Mouse (Mus musculus): ENCODE results near the gene Cpt1c.
A peak's percentile ranks its signal among the peaks of the same experiment; 100 is the strongest.
"Not testable (repeated sequence)": the region's sequence is repeated elsewhere in the genome, so short reads cannot be mapped to it uniquely, and the experiment has no call there.

Cpt1c gene

DNA sequence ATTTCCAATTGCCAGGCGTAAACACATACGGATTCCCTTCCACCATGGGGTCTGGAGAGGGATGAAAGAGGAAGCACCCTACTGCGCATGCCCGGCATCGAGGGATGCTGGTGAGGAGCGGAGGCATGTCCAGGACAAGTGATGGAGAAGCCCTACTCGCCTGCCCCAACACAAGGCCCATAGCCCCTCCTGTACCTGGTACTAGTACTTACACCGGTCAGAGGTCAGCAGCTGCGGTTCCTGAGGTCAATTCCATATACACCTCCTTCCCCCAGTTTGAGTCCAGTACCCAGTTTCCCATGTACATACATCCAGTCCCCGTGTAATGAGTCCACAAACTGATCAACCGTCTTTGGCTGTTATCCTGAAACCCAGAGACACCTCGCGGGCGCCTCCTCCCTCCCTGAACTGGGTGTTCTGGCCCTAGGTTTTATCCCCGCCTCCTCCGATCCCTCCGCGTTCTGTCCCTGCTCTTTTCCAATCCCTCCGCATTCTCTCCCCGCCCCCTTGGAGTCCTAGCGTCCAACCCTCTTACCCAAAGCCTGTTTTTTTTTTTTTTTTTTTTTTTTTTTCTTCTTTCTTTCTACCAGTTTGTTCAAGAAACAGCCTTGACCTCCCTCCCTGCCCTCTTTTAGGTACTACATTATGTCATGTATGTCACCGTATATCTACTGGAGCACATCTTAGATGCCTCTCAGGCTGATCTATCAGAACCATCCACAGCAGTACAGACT, at the start of gene Cpt1c:
Cpt1c (minus strand) TSS at position 469 of the 734 bp plus-strand sequence.
- peak; percentile 77 for DNase-seq

DNA sequence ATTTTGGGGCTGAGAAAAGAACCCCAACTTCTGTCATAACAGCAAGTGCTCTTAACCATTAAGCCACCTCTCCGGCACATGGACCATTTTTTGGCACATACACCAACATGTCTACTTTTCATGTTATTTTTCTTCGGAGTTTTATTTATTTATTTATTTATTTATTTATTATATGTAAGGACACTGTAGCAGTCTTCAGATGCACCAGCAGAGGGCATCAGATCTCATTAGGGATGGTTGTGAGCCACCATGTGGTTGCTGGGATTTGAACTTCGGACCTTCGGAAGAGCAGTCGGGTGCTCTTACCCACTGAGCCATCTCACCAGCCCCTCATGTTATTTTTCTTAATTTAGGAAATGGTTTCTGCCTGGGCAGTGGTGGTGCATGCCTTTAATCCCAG, 49.1 kb upstream of the Cpt1c start:
- not testable (repeated sequence) for DNase-seq

DNA sequence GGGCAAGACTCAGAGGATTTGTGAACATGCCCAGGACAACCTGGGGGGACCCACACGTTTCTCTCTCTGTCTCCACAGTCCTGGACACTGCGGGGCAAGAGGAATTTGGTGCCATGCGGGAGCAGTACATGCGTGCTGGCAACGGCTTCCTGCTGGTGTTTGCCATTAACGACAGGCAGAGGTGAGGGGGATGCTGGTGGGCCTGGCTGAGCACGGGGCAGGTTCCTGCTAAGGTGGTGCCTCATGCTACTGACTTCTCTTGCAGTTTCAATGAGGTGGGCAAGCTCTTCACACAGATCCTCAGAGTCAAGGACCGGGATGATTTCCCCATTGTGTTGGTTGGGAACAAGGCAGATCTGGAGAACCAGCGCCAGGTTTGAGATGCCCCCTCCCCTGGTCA, 45.6 kb upstream of the Cpt1c start:
- no peak for DNase-seq

DNA sequence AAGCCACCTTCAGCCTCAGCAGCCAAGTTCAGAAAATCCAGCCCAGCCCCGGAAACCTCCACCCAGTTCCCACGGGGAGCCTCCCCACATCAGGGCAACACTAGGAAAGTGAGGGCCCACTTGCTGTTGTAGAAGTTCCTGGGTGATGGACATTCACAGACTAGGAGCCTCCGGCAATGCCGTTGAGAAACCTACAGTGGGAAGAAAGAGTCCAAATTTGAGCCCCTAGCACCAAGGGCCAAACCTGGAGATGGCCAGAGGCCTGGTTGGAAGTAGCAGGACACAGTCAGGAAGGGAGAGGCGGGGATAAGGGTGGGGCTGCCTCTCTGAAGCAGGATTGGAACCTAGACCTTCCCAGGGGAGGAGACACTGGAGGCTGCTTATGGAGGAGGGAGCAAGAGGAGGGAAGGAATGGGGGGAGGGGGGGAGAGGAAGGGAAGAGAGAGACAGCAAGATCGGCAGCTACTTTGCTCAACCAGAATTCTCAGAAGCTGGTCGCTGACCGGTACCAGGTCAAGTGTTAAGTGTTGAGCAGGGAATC, 44.5 kb upstream of the Cpt1c start:
- peak; percentile 87 to 90 for DNase-seq

GRCm38 (mm10) chr7:45017242-45018061, 42.8 kb upstream of the Cpt1c start, which contains the start of gene Rras:
TSS of gene Rras (plus strand) at chr7:45017961.
- DNase-seq, result peak; percentile 98 to 99

GRCm38 (mm10) chr7:45016761-45017160, 42.1 kb upstream of the Cpt1c start:
- DNase-seq, result no peak

GRCm38 (mm10) chr7:45015957-45016612, 41.4 kb upstream of the Cpt1c start, which contains the start of gene Scaf1:
TSS of gene Scaf1 (minus strand) at chr7:45016363.
- DNase-seq, result peak; percentile 100

GRCm38 (mm10) chr7:45015344-45015956, 40.8 kb upstream of the Cpt1c start:
- no peak for DNase-seq

- DNase-seq, result no peak
These were observed 39.4 kb upstream of the Cpt1c start for GRCm38 (mm10) chr7:45014096-45014451.

DNA sequence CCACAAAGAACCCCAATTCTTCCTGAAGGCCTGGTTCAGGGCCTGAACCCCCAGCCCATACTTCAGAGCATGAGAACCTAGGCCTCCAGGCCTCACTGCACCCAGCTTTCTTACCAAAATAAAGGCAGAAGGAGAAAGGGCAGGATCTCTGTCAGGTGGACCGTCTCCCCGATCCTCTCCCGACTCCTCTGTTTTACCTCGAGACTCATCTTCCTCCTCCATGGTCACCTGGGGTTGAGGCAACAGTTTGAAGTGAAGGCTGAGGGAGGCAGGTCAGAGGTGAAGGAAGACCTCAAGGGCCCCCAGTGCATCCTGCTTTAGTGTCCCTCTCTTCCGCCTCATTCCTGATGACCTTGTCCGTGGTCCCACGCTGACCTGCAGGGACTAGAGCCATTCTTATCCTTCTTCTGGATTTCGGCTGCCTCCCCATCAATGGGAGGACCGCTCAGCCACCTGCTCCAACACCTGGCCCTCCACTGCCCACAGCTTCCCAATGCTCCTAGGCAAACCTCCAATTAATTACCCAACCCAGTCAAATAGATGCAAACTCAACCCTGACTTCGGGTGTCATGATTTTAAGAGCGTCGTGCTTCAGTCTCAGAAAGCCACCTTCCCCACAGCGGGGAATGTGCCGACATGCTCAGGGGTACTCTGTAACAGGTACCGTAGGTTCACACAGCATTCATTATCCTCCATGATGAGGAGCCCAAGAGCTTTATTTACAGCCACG, 38.9 kb upstream of the Cpt1c start:
- DNase-seq, result no peak

DNA sequence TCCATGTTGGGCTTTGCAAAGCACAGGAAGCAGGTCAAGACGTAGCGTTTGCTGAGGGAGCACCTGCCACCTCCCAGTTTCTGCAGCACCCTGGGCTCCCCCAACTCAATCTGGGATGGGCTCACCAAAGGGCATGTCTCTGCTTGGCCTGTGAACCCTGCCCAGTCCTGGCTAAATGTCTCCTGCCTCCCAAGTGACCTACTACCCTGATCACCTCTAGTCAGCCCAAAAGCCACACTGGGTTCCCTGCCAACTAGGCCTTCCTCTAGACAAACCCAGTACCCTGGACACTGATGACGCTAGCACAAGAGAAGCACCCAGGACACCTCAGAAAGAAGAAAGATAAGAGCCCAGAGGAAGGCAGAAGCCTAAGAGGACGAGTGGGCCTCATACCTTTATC, 38.2 kb upstream of the Cpt1c start:
- no peak for DNase-seq

DNA sequence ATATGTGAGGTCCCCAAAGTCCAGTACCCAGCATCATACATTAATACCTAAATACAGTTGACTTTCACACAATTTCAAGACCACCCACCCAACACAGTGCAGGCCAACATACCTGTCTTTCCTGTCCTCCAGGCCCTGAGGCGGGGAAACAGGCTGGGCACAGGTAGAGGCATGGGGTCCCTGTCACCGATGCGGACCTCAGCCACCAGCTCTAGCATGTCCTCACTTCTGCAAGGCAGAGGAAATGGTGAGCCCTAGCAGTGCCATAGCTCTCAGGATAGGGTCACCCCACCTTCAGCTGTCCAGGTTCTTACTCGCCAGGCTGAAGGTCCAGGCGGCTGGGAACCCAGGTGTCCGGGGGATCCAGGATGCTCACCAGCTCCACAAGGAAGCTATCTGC, 37.4 kb upstream of the Cpt1c start:
- no peak for DNase-seq

DNA sequence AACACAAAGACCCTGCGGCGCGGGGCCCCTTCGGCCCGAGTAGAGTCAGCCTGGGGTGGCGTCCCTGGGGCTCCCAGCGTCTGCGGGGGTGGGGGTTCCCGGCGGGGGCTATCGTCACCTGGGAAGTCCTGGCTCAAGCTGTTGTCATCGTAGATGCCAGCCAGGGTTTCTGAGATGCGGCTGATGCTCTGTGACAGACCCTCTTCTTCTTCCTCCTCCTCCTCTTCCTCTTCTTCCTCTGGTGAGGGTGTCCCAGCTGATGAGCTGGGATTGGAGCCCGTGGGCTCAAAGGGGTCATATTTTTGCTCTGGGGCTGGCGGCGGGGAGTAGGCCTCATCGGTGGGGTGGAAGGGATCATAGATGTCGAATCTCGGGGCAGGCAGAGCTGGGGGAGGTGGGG, 33.8 kb upstream of the Cpt1c start:
- DNase-seq, result no peak

DNA sequence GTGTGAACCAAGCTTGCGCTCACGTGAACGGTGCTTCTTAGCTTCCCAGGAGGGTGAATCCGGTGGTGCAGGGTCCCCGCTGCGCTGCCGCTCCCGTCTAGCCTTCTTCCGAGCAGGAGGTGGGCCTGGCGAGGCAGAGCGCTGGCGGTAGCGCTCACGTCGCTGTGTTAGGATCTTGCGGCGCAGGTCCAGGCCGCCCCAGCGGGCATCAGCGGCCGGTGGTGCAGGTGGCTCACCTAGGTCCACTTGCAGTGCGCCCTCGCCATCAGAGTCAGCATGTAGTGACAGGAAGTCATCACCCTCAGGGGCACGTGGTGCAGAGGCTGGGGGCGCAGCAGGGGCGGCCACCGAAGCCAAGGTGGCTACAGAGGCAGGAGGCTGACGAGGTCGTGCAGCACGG, 33.2 kb upstream of the Cpt1c start:
- DNase-seq, result no peak

DNA sequence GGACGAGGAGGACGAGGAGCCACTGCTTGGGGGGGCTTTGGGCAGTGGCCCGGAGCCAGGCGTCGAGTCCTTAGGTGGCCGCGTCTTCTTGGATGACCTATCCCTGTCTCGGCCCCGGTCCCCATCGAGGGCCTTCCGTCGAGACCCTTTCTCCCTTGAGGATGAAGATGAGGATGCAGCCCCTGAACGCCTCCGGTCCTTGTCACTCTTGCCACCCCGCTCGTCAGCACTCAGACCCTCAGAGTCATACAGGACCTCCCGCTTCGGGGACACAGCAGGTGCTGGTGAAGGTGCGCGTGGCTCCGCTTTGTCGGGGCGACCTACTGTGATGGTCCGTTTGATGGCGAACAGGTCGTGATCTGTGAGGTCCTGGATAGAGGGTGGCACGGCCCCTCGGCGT, 32.5 kb upstream of the Cpt1c start:
- no peak for DNase-seq

DNA sequence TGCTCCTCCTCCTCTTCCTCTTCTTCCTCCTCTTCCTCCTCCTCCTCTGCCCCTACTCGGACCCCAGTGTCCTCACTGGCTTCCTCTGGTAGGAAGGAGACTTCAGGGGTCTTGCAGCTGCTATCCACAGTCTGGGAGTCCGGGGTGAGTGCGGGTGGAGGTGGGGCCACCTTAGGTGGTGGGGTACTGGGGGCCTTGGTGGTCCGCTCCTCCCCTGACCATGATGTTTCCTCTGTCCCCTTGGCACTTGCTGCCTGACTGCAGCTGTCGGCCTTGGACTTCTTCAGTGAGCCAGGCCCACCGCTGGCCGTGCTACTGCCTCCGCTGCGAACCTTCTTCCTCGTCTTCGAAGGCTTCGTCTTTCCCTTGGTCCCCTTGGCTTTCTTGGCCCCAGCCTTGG, 31.9 kb upstream of the Cpt1c start:
- no peak for DNase-seq

GRCm38 (mm10) chr7:45005321-45005992, 30.8 kb upstream of the Cpt1c start:
- no peak for DNase-seq

- DNase-seq, result no peak
These were observed 29.9 kb upstream of the Cpt1c start for GRCm38 (mm10) chr7:45004546-45004945.

DNA sequence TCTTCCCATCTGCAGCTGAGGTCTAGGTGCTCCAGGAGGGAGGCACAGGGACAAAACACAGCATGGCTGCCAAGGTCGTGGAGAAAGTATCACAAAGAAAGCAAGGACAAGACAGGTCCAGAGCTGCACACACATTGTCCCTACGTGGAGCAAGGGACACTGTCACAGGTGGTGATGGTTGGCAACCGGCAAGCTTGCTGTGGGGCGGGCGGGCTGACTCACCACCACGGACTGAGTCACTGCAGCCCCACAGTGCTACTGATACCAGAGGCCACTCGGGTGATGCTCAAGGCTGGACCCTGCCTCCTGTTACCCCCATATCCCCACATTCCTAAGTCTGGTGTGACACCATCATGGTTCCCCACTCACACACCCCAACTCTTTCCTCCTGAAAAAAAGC, 27.8 kb upstream of the Cpt1c start:
- no peak for DNase-seq

GRCm38 (mm10) chr7:45000539-45001114, 26.0 kb upstream of the Cpt1c start:
- peak in 1 of 2 experiments; percentile 15 for DNase-seq

DNA sequence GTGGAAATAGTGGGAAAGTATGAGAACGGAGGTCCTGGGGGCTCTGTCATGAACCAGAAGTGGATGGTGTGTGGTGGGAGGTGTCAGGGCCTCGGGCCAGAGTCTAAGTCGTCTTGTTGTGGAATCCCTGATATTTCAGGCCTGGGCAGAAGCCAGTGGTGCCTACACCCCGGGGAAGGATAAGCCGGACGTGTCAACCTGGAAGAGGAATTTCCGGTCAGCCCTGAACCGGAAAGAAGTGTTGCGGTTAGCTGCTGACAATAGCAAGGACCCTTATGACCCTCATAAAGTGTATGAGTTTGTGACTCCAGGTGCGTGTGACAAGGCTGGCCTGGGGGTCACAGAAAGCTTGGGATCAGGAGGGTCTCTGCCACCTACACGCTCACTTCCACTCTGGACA, 25.1 kb upstream of the Cpt1c start:
- DNase-seq, result peak in 1 of 2 experiments; percentile 29
